Mouse (Mus musculus): ENCODE results near the gene Stk25.

DNA sequence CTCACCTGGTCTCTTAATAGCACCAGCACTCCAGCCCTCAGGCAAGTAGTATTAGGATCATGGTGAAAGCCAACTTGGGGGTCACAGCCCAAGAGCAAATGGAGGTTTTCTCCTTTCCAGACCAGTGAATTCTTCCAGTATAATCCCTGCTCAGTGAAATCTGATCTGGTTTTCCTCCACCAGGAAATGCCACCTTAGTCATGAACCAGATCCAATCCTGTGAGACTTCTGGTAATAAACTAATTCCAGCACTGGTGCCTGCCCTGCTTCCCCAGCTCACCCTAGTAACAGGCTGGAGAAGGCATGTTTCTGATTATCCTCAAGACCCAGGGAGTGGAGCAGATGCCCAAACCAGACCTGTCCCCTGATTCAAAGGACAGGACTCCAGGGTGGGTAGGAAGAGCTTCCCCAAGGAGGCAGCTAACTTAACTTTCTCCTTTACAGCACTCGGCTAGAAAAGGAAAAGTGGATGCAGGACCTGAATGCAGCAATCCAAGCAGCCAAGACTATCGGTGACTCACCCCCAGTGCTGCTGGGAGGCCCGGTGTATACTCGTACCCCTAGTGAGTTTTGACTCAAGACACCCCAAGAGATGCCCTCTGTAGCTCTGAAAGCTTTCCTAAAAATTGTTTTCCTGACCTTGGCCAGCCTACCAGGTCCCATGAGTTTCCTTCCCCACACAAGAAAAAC is 40.3 kb downstream of the Stk25 start:
- TF ChIP-seq GATA1 (IDR thresholded peaks at IDR 0.05; ENCODE audit: low read length) (no peak), TAL1 (IDR thresholded peaks at IDR 0.05; ENCODE audit: low read length) (no peak)
